Mouse (Mus musculus): ENCODE measurements around the gene Lce3e. TPM values are rescaled to one million over a fixed set of nuclear protein-coding genes. Genes with fewer than 3 reads are reported as not detected.

Lce3e gene
- not detected for total RNA-seq (2021)
- long read RNA-seq, experiment 1 = 0 reads
- long read RNA-seq, experiment 2 = 0 reads

DNA sequence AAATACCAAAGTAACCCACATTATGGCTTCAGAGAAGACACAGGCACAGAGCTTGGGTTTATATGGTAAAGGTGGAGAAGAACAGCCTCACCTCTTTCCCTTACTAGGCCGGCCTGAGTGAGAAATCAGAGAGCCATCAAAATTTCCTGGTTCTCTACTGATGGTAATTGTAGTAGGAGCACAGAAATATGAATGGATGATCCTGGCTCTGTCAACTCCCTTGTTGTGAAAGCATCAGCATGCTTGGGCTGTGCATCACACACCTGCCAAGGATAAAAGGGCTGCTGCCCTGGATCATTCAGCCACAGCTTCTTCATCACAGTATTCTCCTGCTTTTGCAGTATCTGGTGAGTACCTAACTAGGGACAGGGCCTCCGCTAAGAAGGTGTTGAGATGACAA is at the start of gene Lce3e:
Lce3e (plus strand) TSS at position 301 of the 400 bp plus-strand sequence.
- intact Hi-C loops (cut with DNase I) = no loop called here
- DNase-seq = no peak

- intact Hi-C loops (cut with DNase I) = no loop called here
- DNase-seq = no peak
Observed at GRCm38 (mm10) chr3:92920364-92920763, 46.5 kb upstream of the Lce3e start.

DNA sequence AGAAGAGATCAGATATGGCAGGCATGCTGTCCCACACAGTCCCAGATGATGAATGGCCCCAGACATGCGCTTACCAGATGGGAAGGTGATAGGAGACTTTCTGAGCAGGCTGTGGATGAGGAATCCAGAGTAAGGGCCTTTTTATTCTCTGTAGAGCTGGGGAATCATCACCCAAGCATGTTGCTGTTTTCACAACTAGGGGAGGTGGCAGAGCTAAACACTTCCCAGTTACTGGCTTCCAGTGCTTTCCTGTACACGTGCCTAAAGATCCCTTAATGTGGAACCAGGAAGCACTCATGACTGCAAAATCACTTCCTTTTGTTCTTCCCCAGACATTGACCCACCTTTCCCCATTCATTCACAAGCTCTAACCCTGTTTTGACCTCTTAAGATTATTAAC is 40.7 kb upstream of the Lce3e start, which contains the start of gene Lce3a:
Lce3a (minus strand) TSS at position 101 of the 400 bp plus-strand sequence.
- intact Hi-C loops (cut with DNase I) = no loop called here
- DNase-seq = no peak

GRCm38 (mm10) chr3:92932679-92933078 is 34.2 kb upstream of the Lce3e start, which contains the start of gene Lce3b:
TSS of gene Lce3b (plus strand) at chr3:92932979.
- intact Hi-C loops (cut with DNase I) = loop anchor here (5.0 kb wide), 1 partner anchor 310 kb away; the partner anchor contains the start of gene Lce6a
- DNase-seq = no peak

- intact Hi-C loops (cut with DNase I) = no loop called here
- DNase-seq = no peak
Observed at GRCm38 (mm10) chr3:92944186-92944585, 22.7 kb upstream of the Lce3e start, which contains the start of gene Lce3c. TSS of gene Lce3c (plus strand) at chr3:92944486.

GRCm38 (mm10) chr3:92957090-92957489 is 9.8 kb upstream of the Lce3e start, which contains the start of gene Lce3d:
TSS of gene Lce3d (plus strand) at chr3:92957390.
- intact Hi-C loops (cut with DNase I) = no loop called here
- DNase-seq = no peak

DNA sequence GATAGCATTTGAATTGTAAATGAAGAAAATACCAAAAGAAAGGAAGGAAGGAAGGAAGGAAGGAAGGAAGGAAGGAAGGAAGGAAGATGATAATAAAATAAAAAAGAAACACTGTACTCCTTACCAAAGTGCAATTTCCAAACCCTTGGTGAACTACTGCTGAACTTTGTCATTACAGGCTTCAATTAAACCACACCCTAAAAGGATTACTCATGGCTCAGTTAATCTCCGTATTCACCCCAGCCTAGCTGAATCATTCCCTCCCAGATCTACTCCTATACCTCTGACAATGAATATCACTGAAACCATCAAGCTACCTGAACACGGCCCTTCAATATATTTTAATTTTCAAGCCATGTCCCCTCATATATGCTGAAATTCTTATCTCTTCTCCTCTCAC is 11.6 kb downstream of the Lce3e start:
- no peak for DNase-seq
- intact Hi-C loops (cut with DNase I) = no loop called here

- no peak for DNase-seq
- intact Hi-C loops (cut with DNase I) = no loop called here
Observed at GRCm38 (mm10) chr3:92991926-92992325, 25.1 kb downstream of the Lce3e start, which contains the start of gene Lce3f. TSS of gene Lce3f (plus strand) at chr3:92992226.

DNA sequence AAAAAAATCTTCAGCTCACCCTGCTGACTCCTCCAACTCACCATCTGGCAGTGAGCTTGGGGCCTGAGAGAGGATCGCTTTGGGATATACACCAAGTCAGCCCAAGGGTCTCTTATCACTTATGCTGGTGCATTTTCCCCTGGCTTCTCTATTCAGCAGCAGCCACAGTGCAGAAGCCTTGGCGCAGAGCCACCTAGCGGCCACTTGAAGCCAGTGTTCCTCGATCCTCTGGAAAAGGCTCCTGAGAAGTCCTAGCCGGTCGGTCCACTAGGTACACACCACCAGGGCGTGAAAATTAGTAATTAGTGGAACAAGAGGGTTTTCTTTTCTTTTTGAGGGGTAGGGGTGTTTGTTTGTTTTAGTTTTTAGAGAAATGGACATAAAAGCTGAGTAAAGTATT is 31.8 kb downstream of the Lce3e start:
- DNase-seq = peak; percentile 19 to 31
- intact Hi-C loops (cut with DNase I) = no loop called here

DNA sequence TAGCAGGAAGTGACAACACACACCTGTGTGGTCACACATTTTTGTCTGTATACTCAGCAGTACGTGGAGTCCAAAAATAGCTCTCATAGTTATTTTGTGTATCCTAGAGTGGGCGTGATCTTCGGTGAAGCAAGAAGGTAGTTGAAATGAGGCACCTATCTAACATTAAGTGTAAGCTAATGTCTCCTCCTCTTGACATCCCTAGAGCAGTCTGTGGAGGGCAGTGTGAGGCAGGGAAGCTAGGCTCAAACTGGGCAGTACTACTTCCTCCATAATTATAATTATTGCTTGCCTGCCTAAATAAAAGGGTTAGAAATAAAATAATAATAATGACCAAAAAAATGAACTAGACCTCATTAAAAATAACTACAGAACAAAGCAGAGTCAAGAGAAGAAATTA is 33.8 kb downstream of the Lce3e start:
- intact Hi-C loops (cut with DNase I) = no loop called here
- DNase-seq = no peak

- DNase-seq = no peak
- intact Hi-C loops (cut with DNase I) = no loop called here
Observed at GRCm38 (mm10) chr3:93002843-93003242, 36.0 kb downstream of the Lce3e start.

DNA sequence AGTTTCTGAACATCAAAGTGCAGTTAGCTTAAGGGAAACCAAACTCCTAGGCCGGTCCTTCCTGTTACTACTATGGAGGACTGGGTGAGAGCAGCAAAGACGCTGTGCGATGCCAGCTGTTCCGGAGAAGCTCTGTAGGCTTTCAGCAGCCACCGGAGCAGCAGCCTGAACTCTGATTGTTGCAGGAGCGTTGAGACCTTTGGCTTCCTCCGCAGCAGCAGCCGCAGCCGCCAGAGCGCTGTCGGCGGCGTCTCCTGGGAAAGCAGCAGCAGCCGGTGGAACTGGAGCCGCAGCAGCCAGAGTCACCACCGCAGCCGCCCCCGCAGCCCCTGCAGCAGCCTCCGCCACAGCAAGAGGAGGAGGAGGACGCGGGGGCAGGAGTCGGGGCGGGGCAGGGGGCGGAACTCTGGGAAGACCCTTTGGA is 47.5 kb downstream of the Lce3e start:
- intact Hi-C loops (cut with DNase I) = no loop called here
- no peak for DNase-seq

DNA sequence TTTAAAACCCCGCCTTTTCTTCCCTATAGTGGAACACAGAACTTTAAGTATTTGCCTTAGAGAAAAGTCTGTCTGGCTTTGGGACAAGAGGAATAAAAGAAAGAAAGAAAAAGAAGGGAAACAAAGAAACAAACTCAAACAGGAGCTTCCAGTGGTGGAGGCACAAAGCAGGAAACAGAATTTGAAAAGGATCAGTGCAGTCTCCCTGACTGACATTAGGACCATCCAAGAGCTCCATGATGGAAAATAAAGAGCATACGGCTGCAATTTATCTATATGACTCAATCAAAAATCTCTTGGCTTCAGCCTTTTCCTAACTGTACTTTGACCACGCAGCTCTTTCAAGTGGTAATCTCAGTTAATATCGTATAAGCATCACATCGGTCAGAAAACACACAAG is 48.0 kb downstream of the Lce3e start:
- intact Hi-C loops (cut with DNase I) = no loop called here
- no peak for DNase-seq

- DNase-seq = no peak
- intact Hi-C loops (cut with DNase I) = no loop called here
Observed at GRCm38 (mm10) chr3:93015460-93016104, 48.7 kb downstream of the Lce3e start, which contains the start of gene Crct1. TSS of gene Crct1 (minus strand) at chr3:93015687.

Other genes starting within 250 kb of the Lce3e start
- gene Lce1f, start 246.7 kb upstream of the Lce3e start, total RNA-seq (2021) = not detected
- gene Gm38119, start 228.0 kb upstream of the Lce3e start, total RNA-seq (2021) = not detected
- not detected for gene Lce1g, start 214.7 kb upstream of the Lce3e start, total RNA-seq (2021)
- gene Lce1h, start 202.0 kb upstream of the Lce3e start, total RNA-seq (2021) = not detected
- not detected for gene Lce1i, start 188.2 kb upstream of the Lce3e start, total RNA-seq (2021)
- gene Lce1j, start 176.5 kb upstream of the Lce3e start, total RNA-seq (2021) = not detected
- gene Lce1k, start 159.2 kb upstream of the Lce3e start, total RNA-seq (2021) = not detected
- not detected for gene Kprp, start 139.8 kb upstream of the Lce3e start, total RNA-seq (2021)
- gene Lce1l, start 115.8 kb upstream of the Lce3e start, total RNA-seq (2021) = not detected
- gene 2310050C09Rik, start 96.8 kb upstream of the Lce3e start, total RNA-seq (2021) = not detected
- not detected for gene Lce3a, start 40.8 kb upstream of the Lce3e start, total RNA-seq (2021)
- gene Lce3b, start 34.1 kb upstream of the Lce3e start, total RNA-seq (2021) = not detected
- gene Lce3c, start 22.6 kb upstream of the Lce3e start, total RNA-seq (2021) = not detected
- gene Lce3d, start 9.7 kb upstream of the Lce3e start, total RNA-seq (2021) = not detected
- gene Lce3f, start 25.2 kb downstream of the Lce3e start, total RNA-seq (2021) = not detected
- gene Crct1, start 48.6 kb downstream of the Lce3e start, total RNA-seq (2021) = not detected
- not detected for gene Lce1m, start 52.0 kb downstream of the Lce3e start, total RNA-seq (2021)
- gene Gm4858, start 101.8 kb downstream of the Lce3e start, total RNA-seq (2021) = not detected
- not detected for gene Crnn, start 177.7 kb downstream of the Lce3e start, total RNA-seq (2021)
- not detected for gene Flg2, start 230.2 kb downstream of the Lce3e start, total RNA-seq (2021)